Mouse (Mus musculus): ENCODE results near the gene Crygn.
"Not testable (repeated sequence)": the region's sequence is repeated elsewhere in the genome, so short reads cannot be mapped to it uniquely, and the experiment has no call there.

Gene Crygn

DNA sequence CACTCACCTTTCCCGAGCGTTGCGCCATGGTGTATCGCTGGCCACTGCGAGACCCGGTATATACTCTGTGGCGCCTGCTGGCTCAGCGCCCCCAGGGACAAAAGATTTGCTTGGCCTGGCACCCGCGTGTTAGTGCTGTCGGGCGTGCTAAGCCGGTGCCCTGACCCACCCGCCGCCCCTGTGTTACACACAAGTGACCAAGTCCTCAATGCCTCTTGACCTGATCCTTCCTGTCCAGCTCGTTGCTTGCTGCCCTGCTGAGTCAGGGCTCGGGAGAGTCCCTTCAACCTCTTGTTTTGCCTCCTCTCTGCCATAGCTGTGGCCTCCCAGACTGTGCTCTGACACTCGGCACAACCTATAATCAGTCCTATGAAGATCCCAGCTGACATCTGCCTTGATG lies at the start of gene Crygn:
TSS of gene Crygn (minus strand) at position 193 of the 400 bp plus-strand sequence.
- no peak for DNase-seq (ENCODE audit: low spot score)

DNA sequence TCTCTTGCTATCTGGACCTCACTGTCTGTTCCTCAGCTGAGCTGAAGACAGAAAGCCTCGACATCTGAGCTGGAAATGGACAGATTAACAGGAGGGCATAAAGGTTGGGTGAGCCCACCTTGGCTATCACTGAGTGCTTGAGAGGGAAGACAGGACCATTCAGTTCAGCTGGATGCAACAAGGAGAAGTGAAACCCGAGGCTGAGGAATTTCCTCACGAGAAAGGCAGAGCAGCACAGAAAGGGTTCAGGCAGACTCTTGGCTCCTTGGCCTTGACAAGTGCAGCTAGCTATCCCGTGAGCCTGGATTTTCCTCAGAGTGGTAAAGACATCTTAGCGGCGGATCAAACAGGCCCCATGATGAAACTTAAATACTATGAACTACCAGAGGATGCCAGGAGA lies 47.4 kb upstream of the Crygn start:
- DNase-seq (ENCODE audit: low spot score), result no peak

DNA sequence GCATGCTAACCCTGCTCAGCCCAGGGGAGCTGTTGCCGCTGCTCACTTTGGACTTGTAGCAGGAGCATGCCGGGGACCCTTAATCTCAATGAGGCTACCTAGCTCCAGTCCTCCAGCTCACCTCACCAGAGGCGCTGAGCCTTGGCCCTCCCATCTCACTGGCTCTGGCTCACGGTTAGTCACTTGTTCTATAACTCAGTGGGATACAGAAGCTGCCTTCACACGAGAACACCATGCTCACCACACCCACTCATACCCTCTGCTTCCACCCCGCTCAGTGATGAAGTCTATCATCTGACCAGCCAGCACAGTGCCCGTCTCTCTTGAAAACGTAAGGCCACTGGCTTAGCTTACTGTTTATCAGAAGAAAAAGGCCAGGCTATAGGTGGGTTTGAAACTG lies 46.9 kb upstream of the Crygn start:
- DNase-seq (ENCODE audit: low spot score), result no peak

DNA sequence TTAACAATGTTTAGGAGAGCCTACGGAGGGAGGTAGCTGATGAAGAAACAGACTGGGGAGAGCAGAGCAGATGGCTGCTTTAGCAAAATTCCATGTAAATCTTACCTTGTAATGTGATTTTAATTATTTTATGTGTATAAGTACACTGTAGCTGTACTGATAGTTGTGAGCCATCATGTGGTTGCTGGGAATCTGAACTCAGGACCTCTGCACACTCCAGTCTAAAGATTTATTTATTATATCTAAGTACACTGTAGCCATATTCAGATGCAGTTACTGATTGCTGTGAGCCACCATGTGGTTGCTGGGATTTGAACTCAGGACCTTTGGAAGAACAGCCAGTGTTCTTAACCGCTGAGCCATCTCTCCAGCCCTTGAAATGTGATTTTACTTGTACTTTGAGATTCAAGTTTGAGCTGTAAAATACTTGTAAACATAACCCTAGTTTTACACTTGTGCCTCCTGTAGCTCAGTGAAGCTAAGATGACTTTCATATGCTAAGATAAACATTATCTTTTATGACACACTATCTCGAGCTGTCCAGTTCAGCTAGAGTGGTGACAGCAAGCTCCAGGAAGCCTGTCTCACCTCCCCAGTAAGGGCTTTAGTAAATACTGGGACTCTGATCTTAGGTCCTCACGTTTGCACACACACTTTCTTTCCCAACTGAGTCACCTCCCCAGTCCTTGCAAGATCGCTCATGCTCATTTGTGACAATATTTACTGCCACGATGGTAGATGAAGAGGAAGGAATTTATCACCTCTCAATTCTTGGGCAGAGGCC lies 44.2 kb upstream of the Crygn start:
- DNase-seq (ENCODE audit: low spot score), result no peak

DNA sequence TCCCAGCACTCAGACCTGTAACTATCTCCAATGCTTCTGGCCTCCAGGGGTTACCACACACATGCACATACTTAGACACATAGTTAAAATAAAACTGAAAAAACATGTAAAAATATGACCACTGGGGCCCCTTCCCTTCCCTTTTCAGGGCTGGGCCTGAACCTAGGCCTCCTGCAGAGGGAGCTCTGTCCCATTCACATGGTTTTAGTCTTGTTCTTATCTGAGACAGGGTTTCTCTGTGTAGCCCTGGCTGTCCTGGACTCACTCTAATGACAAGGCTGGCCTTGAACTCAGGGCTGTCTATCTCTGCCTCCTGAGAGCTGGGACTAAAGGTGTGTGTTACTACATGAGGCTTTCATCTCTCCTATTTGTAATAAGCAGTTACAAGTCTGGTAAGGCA lies 42.6 kb upstream of the Crygn start:
- DNase-seq (ENCODE audit: low spot score), result no peak

DNA sequence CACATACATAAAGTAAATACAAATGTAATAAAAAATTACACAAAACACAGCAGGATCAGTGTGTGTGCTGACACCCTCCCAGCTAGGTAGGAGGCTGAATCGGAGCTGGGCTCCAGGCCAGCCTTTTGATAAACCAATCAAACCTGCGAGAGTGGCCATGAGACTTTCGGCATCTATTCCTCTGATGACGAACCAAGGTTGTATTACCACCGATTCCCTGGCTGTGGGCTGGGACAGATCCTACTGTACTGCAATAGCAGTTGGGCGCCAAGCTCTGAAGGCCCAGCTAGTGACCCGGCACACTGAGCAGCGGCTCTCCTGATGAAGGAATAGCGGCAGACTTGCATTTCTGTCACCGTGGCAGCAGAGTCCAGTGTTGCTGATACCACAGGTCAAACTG lies 40.8 kb upstream of the Crygn start:
- no peak for DNase-seq (ENCODE audit: low spot score)

DNA sequence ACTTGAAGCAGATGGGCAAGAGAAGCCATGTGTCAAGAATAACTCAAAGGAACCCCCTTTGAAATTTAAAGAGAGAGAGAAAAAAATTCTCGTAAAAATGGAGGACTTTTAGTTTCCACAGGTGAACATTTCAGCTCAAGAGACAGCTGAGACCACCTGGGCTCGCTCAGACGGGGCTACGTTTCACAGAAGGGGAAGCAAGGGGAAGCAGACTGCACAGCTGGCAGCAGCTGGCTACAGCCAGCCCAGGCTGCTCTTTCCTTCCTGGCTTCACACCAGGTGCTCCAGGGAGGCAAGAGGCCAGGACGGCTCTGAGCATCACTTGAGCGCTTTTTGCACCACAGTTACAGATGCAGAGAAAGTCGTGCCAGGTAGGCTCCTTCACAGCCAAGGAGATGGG lies 40.0 kb upstream of the Crygn start:
- no peak for DNase-seq (ENCODE audit: low spot score)

DNA sequence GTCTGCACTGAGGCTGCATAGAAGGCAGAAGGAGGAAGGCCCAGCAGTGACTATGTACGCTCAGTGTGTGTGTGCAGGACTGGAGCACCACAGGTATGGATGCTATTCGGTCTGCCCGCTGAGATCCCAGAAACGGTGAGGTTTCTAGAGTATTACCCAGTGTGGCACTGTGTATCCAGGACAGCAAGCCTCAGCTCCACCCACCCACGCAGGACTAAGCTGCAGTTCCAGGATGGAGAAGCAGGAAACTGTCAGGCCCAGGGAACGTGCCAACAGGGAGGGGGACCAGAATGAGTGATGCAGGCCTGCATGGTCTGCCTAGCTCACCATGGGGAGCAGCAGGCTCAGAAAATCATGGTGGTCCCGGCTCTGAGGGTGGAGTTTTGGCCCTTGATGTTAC lies 35.2 kb upstream of the Crygn start:
- no peak for DNase-seq (ENCODE audit: low spot score)

DNA sequence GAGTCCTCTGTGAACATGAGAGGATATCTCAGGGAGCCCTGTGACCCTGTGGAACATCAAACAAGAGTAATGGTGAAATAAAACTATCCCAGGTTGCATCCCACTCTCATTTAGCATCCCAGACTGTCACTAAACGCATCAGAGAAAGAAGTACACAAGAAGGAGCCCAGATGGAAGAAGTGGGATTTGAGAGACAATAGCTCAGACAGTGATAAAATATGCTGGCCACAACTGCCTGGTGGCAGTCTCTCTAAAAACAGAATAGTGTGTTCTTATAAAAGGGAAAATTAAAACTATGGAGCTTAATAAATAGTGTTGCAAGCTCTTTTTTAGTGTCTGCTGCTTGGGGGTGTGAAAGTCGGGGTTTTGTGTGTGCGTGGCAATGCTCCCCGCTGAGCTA lies 25.1 kb upstream of the Crygn start:
- no peak for DNase-seq (ENCODE audit: low spot score)

DNA sequence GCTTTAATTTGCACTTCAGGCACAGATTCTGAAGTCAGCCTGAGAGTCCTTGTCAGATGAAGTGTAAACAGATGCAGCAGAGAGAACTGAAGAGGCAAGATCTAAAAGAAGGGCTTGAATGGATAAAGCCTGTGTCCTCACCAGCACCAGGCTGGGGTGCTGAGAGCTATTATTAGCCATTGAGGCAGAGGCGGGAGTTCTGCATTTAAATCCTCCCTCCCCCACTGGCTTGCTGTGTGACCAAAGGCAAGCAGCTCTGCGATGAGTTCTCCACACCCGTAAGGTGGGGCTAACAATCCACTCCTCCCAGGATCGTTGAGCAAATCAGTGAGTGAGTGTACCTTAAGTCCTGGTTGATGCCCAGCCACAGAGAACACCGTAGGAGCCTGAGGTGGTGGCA lies 23.2 kb upstream of the Crygn start:
- DNase-seq (ENCODE audit: low spot score), result no peak

DNA sequence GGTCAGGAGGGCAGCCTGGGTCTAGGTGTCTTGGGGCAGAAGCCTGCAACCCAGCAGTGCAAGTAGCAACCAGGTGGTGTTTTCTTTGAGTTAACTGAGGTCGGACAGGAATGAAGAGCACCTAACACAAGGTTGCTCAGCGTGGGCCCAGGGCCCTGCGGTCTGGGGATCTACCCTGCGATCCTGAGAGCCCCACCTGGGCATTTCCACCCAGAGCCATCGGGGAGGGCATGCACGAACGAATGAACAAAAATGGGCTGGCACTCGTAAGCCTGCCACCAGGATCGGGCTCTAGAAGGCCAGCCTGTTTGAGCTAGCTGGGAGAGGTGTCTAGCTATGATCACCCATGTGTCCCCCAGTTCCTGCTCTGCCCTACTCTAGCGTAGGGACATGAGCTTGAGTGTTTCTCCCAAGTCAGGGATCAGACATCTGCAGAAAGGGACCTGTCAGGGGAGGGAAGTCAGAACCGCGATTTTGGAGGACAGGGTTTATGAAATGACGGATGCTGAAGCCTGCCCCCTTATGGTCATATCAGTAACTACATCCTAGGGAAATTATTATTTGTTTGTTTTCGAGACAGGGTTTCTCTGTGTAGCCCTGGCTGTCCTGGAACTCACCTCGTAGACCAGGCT lies 22.2 kb upstream of the Crygn start:
- DNase-seq (ENCODE audit: low spot score), result no peak

DNA sequence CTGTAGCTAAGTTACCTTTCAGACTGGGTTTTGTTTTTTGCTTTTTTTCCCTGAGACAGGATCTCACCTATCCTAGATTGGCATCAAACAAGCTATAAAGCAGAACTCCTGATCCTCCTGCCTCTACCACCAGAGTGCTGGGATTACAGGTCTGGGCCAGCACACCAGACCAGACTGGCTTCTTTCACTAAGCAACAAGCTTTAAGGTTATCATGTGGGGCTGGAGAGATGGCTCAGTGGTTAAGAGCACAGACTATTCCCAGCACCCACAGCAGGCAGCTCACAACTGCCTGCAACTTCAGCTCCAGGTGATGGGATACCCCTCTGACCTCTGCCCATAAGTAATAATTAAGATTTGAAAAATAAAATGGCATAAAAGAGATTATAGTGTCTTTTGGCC lies 21.5 kb upstream of the Crygn start:
- DNase-seq (ENCODE audit: low spot score), result no peak

DNA sequence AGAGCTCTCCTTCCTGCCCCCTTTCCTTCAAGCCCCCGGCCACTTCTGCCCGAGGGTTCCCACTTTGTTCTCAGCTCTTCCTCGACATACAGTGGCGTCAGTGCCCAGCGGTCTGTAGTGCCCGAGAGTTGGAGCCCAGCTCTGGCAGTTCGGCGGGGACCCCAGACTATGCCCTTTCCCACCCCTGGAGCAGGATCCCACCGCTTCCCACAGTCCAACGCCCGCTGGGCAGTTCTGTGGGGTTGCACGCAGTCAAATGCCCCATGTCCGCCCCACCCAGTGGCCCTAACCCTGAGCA lies 21.0 kb upstream of the Crygn start:
- DNase-seq (ENCODE audit: low spot score), result no peak

DNA sequence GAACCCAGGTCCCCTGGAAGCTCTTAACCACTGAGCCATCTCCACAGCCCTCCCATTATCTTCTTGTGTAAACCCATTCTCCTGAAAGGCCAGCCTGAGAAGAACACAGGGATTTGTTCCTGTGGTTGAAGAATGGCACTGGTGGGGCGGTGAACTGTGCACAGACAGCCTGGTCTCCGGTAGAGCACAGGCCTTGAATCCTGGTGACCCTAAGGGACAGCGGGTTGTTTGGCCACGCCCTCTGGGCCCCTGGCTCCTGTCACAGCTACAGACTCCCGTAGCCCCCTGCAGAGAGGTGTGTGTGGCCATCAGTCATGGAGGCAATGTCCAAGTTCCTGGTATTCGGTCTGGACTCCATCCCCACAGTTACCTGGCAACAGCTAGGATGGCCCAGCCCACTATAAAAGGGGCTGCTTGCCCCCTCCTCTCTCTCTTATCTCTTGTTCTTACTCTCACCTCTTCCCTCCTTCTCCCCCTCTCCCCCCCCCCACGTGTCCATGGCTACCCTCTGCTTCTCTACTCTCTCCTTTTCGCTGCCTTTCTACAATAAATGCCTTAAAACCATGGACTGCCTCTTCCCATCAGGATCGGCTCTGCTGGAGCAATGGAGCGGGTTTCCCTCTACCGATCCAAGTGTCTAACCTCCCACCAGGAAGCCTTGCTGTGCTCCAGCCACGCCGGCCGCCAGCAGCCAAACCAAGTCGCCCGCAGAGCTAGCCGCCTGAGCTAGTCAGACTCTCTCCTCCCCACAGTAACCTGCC lies 20.5 kb upstream of the Crygn start:
- no peak for DNase-seq (ENCODE audit: low spot score)

DNA sequence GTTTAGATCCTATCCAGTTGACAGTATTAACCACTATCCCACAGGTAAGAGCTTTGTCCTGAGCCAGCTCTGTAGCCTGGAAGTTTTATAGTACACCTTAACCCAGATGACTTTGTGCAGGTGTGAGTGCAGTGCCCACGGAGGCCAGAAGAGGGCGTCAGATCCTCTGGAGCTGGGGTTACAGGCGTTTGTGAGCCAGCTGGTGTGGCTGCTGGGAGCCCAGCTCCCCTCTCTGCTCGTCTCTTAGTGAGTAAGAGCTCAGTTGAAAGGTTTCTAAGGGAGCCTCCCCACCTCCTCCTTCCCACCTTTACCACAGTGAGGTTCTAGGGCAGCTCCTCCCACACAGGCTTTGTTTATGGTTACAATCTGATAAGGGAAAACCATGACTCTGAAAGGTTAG lies 18.9 kb upstream of the Crygn start:
- no peak for DNase-seq (ENCODE audit: low spot score)

DNA sequence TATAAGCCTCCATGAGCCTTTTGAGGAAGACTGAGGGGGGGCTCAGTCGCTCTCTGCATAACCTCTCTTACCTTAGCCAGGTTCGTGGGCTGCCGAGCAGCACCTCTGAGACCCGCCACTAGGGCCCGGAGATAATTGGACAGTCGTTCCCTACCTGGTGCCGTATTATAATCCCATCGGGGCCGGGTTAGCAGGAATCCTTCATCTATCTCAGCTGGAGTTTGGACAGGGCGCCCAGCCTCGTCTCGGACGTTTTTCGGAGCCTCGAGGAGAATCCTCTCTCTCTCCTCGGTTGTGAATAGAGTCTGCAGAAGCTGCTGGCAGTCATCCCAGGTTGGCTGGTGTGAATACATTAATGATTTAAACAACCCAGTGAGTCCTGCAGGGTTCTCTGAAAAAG lies 16.7 kb upstream of the Crygn start:
- not testable (repeated sequence) for DNase-seq (ENCODE audit: low spot score)

DNA sequence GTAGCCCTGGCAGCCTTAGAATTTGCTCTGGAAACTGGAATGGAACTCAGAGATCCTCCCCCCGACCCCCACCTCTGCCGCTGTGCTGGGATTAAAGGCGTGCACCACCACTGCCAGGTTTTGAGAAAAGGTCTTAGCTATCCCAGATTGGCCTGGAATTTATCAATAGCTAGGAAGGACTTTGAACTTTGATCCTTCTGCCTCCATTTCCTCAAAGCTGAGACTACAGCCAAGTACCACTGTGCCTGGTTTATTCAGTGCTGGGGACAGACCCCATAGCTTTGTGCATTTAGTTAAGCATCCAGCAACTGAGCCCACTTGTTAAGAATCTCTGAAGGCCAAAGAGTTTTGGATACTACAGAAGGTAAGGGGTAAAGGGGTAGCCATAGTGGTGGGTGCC lies 877 bp downstream of the Crygn start:
- DNase-seq (ENCODE audit: low spot score), result no peak

DNA sequence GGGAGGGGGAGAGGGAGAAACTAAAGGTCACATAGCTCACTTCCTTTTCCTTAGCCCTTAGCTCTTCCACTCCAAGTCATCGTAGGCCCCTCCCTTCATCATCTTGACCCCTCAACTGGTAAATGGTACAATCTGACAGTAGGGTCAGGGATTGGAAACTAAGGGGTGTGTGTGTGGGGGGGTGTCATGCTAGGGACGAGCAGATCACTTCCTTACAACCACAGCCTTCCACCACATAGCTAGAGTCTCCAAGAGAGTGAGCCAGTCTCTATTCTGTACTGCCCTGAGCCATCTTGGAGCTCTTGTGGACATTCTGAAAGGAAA lies 5.7 kb downstream of the Crygn start:
- DNase-seq (ENCODE audit: low spot score), result no peak

DNA sequence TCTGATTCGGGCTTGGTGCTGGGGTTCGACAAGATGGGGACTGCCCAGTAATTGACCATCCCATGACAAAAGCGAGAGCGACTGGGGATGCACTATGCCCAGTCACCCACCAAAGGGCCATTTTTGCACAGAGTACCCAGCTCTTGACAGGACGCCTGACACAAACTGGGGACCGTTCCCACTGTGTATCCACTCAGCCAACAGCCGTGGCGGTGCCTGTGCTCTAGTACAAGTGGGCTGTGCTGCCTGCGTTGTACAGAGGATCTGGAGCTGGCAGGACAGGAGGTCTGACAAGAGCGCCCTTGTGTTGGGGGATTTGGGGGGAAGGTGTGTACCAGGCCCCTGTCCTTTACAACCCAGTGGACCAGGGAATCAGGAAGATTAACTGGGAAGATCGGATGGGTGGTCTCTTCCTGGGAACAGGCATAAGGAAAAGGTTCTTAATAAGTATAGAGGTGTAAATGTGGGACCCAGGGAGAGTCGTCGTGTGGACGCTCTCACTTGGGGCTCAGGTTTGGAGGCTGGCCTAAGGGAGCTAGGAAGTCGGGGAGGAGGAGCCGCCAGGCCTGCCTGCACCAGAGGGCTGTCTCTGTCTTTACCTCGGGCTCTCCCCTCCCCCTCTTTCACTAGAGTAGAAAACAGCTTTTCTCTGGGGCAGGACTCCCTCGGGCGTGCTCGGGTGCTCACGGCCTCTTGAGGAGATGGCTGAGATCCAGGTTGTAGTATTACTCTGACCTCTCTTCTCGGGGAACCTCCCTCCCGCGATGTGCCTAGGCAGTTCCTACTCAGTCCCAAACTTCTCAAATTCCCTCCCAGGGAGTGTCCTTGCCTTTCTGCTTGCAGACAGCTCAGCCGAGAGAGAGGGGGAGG lies 6.3 kb downstream of the Crygn start:
- no peak for DNase-seq (ENCODE audit: low spot score)

DNA sequence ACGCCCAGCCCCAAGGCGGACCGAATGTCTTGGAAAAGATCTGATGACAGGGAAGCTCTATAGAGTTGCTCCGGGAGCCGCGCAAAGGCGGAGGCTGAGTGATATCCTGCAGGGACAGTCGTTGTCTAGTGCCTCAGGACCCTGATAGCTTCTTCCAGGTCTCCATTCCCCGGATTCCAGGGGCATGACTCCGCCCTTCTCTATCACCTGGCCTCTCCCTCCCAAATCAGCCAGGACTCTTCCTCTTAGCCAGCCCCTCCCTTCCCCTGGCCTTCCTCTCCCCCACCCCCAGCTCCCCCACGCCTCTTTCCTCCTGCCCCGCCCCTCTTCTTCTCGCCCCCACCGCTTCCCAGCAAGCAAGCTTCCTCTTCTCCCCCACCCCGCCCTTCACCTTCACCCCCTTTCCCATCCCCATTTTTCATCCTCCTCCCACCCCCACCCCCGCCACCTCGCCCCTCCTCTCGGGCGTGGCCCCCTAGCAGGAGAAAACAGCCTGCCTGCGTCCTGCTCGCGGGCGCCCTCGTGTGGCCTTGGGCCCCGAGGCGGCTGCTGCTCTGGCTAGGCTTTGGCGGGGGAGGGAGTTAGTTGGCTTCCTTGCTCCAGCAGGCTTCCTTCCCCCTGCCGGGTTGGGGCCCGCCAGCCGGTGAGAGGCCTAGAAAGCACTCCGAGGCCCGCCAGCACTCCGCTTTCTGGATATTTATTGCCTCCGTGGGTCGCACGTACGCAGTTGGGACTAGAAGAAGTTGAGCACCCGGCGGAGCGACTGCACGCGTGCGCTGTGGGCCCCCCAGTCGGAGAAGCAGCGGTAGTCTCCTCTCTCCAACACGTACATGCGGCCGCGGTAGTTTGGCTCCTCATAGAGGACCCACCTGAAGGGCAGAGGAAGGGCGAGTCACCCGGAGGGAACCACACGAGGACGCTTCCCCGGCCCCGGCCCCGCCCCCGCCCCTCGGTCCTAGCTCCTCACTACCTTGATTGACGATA lies 7.2 kb downstream of the Crygn start:
- DNase-seq (ENCODE audit: low spot score), result peak; percentile 84

DNA sequence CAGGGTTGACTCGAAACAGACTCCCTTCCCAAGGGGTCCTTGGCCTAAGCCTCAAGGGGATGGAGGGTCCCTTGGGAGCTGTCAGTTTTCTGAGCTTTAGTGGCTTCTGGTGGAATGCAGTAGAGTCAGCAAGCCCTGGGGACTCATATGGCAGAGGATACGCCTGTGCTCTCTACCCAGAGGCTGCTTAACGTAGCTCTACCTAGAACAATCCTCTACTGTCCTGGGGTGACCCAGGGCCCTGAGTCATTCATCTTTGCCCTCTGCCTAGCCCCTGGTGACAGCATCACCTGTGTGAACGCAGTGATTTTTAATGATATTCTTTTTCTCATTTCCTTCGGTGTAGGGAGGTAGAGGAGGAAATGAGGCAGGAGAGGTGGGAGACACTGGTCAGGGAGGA lies 8.1 kb downstream of the Crygn start:
- DNase-seq (ENCODE audit: low spot score), result no peak

Measured in ovary, postnatal 10 days (tissue).